Mouse (Mus musculus): ENCODE results near the gene Mdm2. TPM values are rescaled to one million over a fixed set of nuclear protein-coding genes. Genes with fewer than 3 reads are reported as not detected.

Mdm2 gene
- polyA plus RNA-seq, 1 experiment from 2014 or later, result 64.0 TPM

DNA sequence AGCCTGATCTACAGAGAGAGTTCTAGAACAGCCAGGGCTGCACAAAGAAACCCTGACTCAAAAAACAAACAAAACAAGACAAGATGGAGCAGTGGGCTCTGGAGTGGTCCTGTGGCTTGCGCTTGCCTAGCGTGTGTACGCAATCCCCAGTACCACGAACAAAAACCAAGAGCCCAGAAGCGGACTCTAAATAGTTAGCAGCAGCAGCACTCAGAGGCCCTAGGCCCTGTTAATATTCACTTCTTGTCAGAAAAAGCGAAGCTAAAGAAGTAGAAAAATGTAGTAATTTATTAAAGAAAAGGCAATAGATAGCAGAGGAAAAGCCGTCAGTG, 44.0 kb upstream of the Mdm2 start:
- CTCF ChIA-PET, result no interaction called here
- in situ Hi-C loops (cut with MboI; ENCODE audit: low pct_unique_long_range_greater_than_20kb), result no loop called here
- no peaks in the 10 kb centered on the region for H3K27me3 ChIP-seq
- ATAC-seq (no peak), DNase-seq (ENCODE audit: low read depth, low spot score) (no peak)
- no peak for TF ChIP-seq CTCF (IDR thresholded peaks at IDR 0.05)
- POLR2A ChIA-PET, result no interaction called here

DNA sequence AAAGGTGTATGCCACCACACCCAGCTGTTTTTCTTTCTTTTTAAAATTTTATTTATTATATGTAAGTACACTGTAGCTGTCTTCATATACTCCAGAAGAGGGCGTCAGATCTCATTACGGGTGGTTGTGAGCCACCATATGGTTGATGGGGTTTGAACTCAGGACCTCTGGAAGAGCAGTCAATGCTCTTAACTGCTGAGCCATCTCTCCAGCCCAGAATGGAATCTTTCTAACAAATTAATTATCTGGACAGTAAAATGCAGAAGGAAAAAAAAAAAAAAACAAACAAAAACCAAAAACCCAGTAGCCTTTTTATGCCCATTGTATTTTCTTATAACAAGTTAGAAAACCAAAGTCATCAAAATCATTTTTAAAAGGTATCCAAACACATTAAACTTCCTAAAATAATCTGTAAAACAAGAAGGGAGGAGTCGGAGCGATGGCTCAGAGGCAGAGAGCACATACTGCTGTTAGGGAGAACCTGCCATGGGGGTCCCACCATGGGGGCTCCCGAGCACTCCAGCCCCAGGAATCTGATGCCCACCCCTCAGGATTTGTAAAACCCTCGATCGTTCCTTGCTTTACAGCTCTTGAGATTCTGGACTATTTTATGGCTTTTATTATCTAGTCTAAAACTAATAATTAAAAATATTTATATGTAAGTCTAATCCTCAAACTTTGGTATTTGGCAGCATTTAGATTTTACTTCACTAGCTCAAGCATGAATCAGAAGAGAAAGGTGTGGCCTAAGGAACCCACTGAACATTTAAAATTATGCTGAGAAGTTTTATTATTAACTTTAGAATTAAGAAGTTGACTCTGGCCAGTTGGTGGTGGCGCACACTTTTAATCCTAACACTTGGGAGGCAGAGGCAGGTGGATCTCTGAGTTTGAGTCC, 43.4 kb upstream of the Mdm2 start:
- DNase-seq (ENCODE audit: low read depth, low spot score), result no peak
- in situ Hi-C loops (cut with MboI; ENCODE audit: low pct_unique_long_range_greater_than_20kb), result no loop called here
- H3K27me3 ChIP-seq, result no peaks in the 10 kb centered on the region
- no peak for ATAC-seq
- CTCF ChIA-PET, result no interaction called here
- no peak for TF ChIP-seq CTCF (IDR thresholded peaks at IDR 0.05)
- POLR2A ChIA-PET, result no interaction called here

DNA sequence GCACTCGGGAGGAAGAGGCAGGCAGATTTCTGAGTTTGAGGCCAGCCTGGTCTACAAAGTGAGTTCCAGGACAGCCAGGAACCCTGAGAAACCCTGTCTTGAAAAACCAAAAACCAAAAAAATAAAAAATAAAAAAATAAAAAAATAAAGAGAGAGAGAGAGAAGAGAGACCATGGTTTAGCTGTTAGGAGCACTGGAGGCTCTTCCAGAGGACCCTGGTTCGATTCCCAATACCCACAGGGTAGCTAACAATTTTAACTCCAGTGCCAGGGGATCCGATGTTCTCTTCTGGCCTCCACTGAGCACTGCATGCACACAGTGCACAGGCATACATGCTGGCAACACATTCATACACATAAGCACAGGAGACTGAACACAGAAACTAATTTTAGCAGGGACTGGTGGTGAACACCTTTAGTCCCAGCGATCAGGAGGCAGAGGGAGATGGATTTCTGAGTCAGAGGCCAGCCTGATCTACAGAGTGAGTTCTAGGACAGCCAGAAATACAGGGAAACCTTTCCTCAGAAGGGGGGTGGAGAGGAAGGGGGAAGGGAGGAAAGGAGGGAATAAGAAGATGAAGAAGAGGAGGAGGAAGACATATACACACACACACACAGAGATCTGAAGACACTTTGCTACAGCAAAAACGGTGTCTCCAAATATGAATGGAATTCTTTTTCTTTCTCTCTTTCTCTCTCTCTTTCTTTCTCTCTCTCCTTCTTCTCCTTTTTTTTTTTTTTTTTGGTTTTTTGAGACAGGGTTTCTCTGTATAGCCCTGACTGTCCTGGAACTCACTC, 42.5 kb upstream of the Mdm2 start:
- no peaks in the 10 kb centered on the region for H3K27me3 ChIP-seq
- POLR2A ChIA-PET, result no interaction called here
- DNase-seq (ENCODE audit: low read depth, low spot score) (no peak), ATAC-seq (no peak)
- no peak for TF ChIP-seq CTCF (IDR thresholded peaks at IDR 0.05)
- CTCF ChIA-PET, result no interaction called here
- in situ Hi-C loops (cut with MboI; ENCODE audit: low pct_unique_long_range_greater_than_20kb), result no loop called here

DNA sequence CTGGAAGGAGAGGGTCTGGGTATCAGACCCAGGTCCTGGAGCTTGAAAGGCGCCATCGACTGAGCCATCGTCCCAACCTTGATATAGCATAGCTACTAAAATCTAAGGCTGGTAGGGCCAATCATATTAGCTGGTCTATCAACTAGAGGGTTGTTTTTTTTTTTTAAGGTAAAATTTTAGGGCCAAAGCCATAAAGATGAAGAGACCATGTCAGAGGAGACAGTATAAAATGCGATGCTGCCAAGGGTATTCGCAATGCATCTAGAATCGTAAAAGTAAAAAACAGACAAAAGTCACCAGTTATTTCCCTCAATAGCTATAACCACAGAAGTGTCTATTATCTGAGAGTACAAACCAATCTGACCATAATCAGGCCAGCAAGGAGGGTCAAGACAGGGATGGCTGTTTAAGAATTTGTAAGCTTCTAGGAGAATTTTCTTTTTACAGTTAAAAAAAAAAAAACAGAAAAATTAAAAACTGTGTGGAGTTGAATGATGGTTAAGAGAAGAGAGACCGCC, 41.8 kb upstream of the Mdm2 start:
- ChIA-PET CTCF (no interaction called here), POLR2A (interaction anchor here (0.7 kb wide), 1 partner anchor 1849 kb away, joined by 4 read pairs; no protein-coding TSS in a partner anchor)
- ATAC-seq (no peak), DNase-seq (ENCODE audit: low read depth, low spot score) (no peak)
- in situ Hi-C loops (cut with MboI; ENCODE audit: low pct_unique_long_range_greater_than_20kb), result no loop called here
- TF ChIP-seq CTCF (IDR thresholded peaks at IDR 0.05), result no peak
- H3K27me3 ChIP-seq, result no peaks in the 10 kb centered on the region

DNA sequence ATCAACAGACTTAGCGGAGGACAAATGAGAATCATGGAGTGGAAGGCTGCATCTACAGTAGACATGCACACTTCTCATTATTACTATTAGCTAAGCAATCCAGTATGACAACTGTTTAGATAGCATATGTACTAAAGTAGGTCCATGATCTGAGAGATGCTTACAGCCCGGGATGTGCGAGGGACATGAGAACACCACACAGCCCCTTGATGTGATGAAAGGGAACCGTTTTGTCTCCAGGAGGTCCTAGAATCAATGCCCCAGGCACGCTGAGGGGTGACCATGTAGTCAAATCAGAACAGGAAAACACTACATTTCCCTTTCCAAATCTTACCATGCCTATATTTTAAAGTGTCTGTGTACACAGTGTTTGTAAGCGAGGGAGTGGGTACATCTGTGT, 41.2 kb upstream of the Mdm2 start:
- no peak for TF ChIP-seq CTCF (IDR thresholded peaks at IDR 0.05)
- H3K27me3 ChIP-seq, result no peaks in the 10 kb centered on the region
- POLR2A ChIA-PET, result no interaction called here
- no peak for DNase-seq (ENCODE audit: low read depth, low spot score)
- in situ Hi-C loops (cut with MboI; ENCODE audit: low pct_unique_long_range_greater_than_20kb), result no loop called here
- ATAC-seq, result no peak
- CTCF ChIA-PET, result no interaction called here

DNA sequence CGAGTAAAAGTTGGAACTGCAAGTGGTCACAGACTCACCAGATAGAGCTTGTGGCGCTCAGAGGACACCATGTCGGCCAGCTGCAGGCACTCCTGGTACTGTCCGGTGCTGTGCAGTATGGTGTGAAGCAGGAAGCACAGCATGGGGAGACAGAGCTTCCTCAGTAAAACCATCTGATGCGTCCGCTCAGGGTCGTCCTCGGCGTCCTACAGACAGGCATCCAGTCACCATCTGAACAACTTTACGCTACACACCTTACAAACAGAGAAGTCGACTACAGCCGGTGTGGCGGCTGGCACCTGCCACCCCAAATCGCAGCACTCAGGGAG, 40.7 kb upstream of the Mdm2 start:
- no peak for TF ChIP-seq CTCF (IDR thresholded peaks at IDR 0.05)
- ChIA-PET POLR2A (no interaction called here), CTCF (no interaction called here)
- in situ Hi-C loops (cut with MboI; ENCODE audit: low pct_unique_long_range_greater_than_20kb), result no loop called here
- no peak for DNase-seq (ENCODE audit: low read depth, low spot score)
- ATAC-seq, result no peak
- no peaks in the 10 kb centered on the region for H3K27me3 ChIP-seq

DNA sequence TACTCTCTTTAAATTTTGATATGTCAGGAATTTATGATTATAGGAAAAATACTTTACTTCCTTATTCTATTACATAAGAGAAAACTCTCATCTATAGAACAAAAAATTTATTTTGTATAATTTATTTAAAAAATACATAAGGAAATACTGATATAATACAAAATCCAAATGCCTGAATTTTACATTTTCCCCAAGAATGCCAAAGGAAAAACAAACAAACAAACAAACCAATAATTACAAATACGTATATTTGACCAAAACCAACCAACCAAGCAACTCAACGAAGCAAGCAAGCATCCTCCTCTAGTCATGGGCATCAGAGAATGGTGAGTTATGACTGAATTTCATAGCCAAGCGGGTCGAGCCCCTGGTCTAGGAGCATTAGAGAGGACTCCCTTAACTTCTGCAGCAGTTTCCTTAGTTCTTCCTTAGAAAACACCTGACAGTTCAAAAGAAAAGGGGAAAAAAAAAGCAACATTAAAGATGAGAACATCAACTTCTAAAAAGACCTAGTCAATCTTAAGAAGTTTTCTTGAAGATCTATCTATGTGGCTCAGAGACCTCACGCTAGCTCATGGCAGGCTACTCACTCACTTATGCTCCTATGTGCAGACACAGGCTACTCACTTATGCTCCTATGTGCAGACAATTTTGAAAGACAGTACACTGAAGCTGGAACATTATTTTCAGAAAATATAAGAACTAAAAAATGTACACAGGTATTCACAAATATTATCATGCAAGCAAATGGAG, 40.1 kb upstream of the Mdm2 start:
- CTCF ChIA-PET, result no interaction called here
- in situ Hi-C loops (cut with MboI; ENCODE audit: low pct_unique_long_range_greater_than_20kb), result no loop called here
- POLR2A ChIA-PET, result no interaction called here
- TF ChIP-seq CTCF (IDR thresholded peaks at IDR 0.05), result no peak
- DNase-seq (ENCODE audit: low read depth, low spot score) (no peak), ATAC-seq (no peak)
- H3K27me3 ChIP-seq, result no peaks in the 10 kb centered on the region

DNA sequence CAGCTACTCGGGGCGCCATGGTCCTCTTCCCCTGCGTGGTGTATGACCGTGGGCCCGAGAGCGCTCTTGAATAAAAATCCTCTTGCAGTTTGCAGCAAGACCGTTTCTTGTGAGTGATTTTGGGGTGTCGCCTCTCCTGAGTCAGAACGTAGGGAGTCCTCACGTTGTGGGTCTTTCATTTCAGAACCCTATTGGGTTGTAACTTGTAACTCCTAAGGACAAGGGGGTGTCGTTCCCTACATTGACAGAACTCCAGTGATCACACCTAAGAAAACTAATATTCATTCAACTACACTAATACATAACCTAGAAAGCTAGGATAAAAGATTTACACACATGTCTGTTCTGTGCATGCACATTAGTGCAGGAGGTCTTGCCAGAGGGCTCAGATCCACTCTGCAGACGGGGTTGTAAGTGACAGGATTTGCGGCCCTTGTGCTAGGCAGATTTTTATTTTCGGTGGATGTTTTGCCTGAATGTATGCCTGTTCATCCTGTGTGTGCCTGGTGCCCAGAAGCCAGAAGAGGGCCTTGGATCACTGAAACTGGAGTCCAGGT, 39.3 kb upstream of the Mdm2 start:
- no peak for TF ChIP-seq CTCF (IDR thresholded peaks at IDR 0.05)
- in situ Hi-C loops (cut with MboI; ENCODE audit: low pct_unique_long_range_greater_than_20kb), result no loop called here
- ChIA-PET POLR2A (no interaction called here), CTCF (no interaction called here)
- DNase-seq (ENCODE audit: low read depth, low spot score) (no peak), ATAC-seq (no peak)
- H3K27me3 ChIP-seq, result no peaks in the 10 kb centered on the region

DNA sequence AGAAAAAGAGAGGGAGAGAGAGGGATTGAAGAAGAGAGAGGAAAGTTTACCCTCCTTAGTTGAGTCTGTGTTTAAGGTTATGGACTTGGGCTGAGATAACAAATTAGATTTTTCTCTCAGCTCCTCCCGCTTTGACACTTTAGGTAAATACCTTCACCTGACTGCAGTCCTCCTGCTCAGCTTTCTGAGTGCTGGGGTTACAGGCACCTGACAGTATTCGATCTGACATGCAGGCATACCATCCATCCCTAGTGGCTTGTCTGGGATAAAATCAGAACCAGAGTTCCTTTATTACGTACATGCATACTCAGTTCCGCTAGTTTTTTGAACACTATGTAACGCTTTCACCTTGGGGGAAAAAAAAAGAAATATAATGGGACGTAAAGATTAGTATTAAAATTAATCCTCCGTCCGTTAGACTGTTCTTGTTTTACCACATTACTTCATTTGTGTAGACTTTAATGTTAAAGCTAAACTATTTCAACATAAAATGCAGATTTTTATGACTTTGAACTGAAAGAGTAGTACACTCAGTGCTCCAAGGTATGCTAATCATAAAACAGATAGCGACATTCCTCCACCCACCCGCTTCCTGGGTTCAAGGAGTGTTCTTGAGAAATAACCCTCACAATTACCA, 38.6 kb upstream of the Mdm2 start:
- no peak for ATAC-seq
- ChIA-PET CTCF (no interaction called here), POLR2A (no interaction called here)
- in situ Hi-C loops (cut with MboI; ENCODE audit: low pct_unique_long_range_greater_than_20kb), result no loop called here
- no peak for TF ChIP-seq CTCF (IDR thresholded peaks at IDR 0.05)
- no peaks in the 10 kb centered on the region for H3K27me3 ChIP-seq
- no peak for DNase-seq (ENCODE audit: low read depth, low spot score)

DNA sequence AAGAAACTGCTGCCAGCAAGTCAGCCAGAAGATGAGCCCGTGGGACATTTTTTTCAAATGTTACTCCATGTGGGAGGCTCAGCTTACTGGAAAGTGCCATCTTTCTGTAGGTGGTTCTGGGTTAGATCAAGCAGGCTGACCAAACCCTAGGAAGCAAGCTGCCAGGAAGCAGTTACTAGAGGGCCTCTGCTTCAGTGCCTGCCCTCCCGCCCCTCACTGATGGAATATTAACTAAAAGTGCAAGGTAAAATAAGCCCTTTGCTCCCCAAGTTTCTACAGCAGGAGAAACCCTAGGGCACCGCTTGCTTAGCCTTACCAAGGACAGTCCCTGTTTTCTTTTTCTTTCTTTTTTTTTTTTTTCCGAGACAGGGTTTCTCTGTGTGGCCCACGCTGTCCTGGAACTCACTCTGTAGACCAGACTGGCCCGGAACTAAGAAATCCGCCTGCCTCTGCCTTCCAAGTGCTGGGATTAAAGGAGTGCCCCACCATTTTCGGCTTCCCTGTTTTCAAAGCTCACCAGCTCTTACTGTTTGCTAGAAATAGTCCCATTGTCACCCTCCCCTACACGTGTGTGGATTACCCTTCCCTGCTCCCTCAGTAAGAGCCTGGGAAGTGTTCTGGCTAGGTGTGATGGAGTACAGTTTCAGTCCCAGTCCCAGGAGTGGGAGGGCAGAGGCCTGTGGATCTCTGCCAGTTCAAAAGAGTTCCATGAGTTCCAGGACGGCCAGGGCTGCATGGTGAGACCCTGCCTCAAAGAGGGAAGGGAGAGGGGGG, 37.9 kb upstream of the Mdm2 start:
- in situ Hi-C loops (cut with MboI; ENCODE audit: low pct_unique_long_range_greater_than_20kb), result no loop called here
- H3K27me3 ChIP-seq, result no peaks in the 10 kb centered on the region
- CTCF ChIA-PET, result no interaction called here
- TF ChIP-seq CTCF (IDR thresholded peaks at IDR 0.05), result no peak
- POLR2A ChIA-PET, result no interaction called here
- DNase-seq (ENCODE audit: low read depth, low spot score) (no peak), ATAC-seq (no peak)
